Mouse (Mus musculus) olfactory bulb, adult 2 months (tissue): ENCODE results near the gene Klf13.

Experiments
- CTCF ChIP-seq: fragments of 200-500 bp; IDR thresholded peaks from 2 replicates; pipeline ENCODE4 v1.5.1; 2012; ENCODE audit warnings: low read depth, mild to moderate bottlenecking, low read length, moderate library complexity; ENCODE audit not compliant: insufficient read depth
- POLR2A ChIP-seq: fragments of 200-500 bp; IDR thresholded peaks from 2 replicates; pipeline ENCODE4 v1.6.1; 2012; ENCODE audit warnings: mild to moderate bottlenecking, low read depth, low read length, moderate library complexity; ENCODE audit not compliant: insufficient read depth

DNA sequence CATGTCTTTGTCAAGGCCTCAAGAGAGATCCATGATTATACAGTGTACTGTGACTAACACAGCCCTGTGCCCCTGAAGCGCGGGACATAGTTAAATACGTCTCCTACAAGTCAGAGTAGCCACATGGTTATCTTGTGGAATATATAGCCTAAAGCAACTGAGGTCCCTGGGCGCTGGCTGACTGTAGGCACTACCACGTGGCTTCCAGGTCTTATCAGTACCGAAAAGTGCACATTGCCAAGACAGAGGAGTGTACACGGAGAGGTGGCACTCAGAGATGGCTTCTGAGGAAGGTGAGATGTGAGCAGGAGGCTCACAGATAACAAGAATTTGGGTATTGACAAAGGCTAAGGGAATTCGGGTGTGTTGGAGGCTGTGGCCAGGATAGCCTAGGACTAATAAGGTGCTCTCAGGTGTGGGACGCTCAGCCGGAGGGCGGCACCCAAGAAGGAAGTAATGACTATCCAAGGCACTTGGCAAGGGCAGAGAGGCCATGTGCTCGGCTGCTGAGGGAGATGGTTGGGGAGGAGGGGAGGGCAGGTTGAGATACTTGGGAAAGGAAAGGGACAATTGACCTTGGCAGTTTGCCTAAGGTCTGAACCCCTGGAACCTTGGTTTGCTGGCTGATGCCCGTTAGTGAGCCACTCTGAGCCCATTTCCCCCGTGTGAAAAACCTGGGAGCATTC, 17.6 kb upstream of the Klf13 start:
- TF ChIP-seq CTCF (no peak), POLR2A (no peak)
